In genomic region chr7:115366910-115367309, GRCm38 (mm10) we compare ENCODE assay signal across 7 mouse cellular contexts.
DNase-seq lines count a peak whose midpoint lies in the region; TF ChIP-seq lines count a peak whose summit lies in the region.

No protein-coding gene starts in this region.

- no peak for DNase-seq in testis, postnatal 14 days (ENCODE audit: low spot score)
- DNase-seq in cerebellum, postnatal 10 days, result peak; percentile 82
- peak; percentile 38 to 54 for DNase-seq in gastrocnemius, postnatal 36 days
- peak; percentile 22 to 82 for DNase-seq in kidney, postnatal 36 days
- peak; percentile 26 for DNase-seq in lung, postnatal 25 days (ENCODE audit: low spot score)
- peak; percentile 33 to 79 for DNase-seq in spleen, postnatal 4 days (ENCODE audit: low spot score in 2 of 2)

- H3K27ac ChIP-seq in testis, adult 2 months (ENCODE audit: control insufficient read depth, insufficient read depth, low read depth, low read length), result no peak overlapping the region

- no peak for TF ChIP-seq POLR2A in testis, adult 2 months (IDR thresholded peaks at IDR 0.05; ENCODE audit: control insufficient read depth, low read depth, low read length)

- intact Hi-C loops in gastrocnemius, postnatal 36 days (cut with DNase I), result loop anchor here (2.0 to 5.0 kb wide), 2 partner anchors 145 to 674 kb away; no protein-coding TSS in a partner anchor

- H3K4me3 ChIP-seq in testis, adult 2 months (ENCODE audit: control insufficient read depth, low read depth, low read length), result no peak overlapping the region

- H3K36me3 ChIP-seq in testis, adult 2 months (ENCODE audit: control insufficient read depth, insufficient read depth, low read length), result no peaks in the 10 kb centered on the region

- H3K4me1 ChIP-seq in testis, adult 2 months (ENCODE audit: control insufficient read depth, insufficient read depth, low read length), result no peaks in the 10 kb centered on the region

- peak; percentile 59; the same call in 1 of the 2 replicates for TF ChIP-seq CTCF in testis, adult 2 months (IDR thresholded peaks at IDR 0.05; ENCODE audit: control insufficient read depth, insufficient read depth, insufficient replicate concordance, low read depth, low read length)

- no peaks in the 10 kb centered on the region for H3K27me3 ChIP-seq in testis, adult 2 months (ENCODE audit: control insufficient read depth, insufficient read depth, low read length)
